Mouse (Mus musculus): Measurements from ENCODE around the gene Foxn1.

Foxn1 gene

GRCm38 (mm10) chr11:78324965-78325364 lies 61.4 kb downstream of the Foxn1 start:
- DNase-seq = no peak

- DNase-seq = no peak
Observed at GRCm38 (mm10) chr11:78324000-78324785, 62.2 kb downstream of the Foxn1 start.

GRCm38 (mm10) chr11:78322860-78323259 lies 63.5 kb downstream of the Foxn1 start, which contains the start of gene Aldoc:
Gene Aldoc, plus strand, starts transcription at chr11:78322968.
- peak; percentile 87 for DNase-seq

GRCm38 (mm10) chr11:78322076-78322831 lies 64.1 kb downstream of the Foxn1 start:
- no peak for DNase-seq

GRCm38 (mm10) chr11:78318411-78318810 lies 67.9 kb downstream of the Foxn1 start:
- no peak for DNase-seq

- no peak for DNase-seq
Observed at GRCm38 (mm10) chr11:78313662-78314061, 72.7 kb downstream of the Foxn1 start.

- DNase-seq = no peak
Observed at GRCm38 (mm10) chr11:78310861-78311511, 75.4 kb downstream of the Foxn1 start.
